Mouse (Mus musculus) spleen, adult 2 months (tissue): ENCODE results near the gene Ssh3. TPM values are rescaled to one million over a fixed set of nuclear protein-coding genes. Genes with fewer than 3 reads are reported as not detected.

Experiments used
- DNase-seq, 2 experiments: peaks; one replicate each; pipeline versions ENCODE4 v3.0.0 to v3.0.0-alpha.2; 2012 to 2021; ENCODE audit warnings: low spot score in 2 of 2, low read depth in 1 of 2
- H3K27ac ChIP-seq: fragments of 200-500 bp; 2 replicates; pipeline ENCODE4 v1.5.1; 2012; ENCODE audit warnings: low read length, inconsistent platforms; ENCODE audit not compliant: insufficient read depth
- H3K27me3 ChIP-seq: fragments of 200-500 bp; 2 replicates; pipeline ENCODE4 v1.6.1; 2012; ENCODE audit warnings: mild to moderate bottlenecking, moderate library complexity, low read length, inconsistent platforms; ENCODE audit not compliant: control insufficient read depth, insufficient read depth
- H3K36me3 ChIP-seq: fragments of 200-500 bp; 2 replicates; pipeline ENCODE4 v1.6.1; 2012; ENCODE audit warnings: mild to moderate bottlenecking, low read length, inconsistent platforms; ENCODE audit not compliant: control insufficient read depth, insufficient read depth
- H3K4me1 ChIP-seq: fragments of 200-500 bp; 2 replicates; pipeline ENCODE4 v1.6.1; 2011; ENCODE audit warnings: inconsistent platforms; ENCODE audit not compliant: control insufficient read depth, insufficient read depth, insufficient read length
- H3K4me3 ChIP-seq: fragments of 200-500 bp; 2 replicates; pipeline ENCODE4 v1.5.1; 2011; ENCODE audit warnings: mild to moderate bottlenecking, inconsistent platforms; ENCODE audit not compliant: insufficient read depth, insufficient read length; ENCODE audit errors: extremely low read depth
- CTCF ChIP-seq: fragments of 200-500 bp; IDR thresholded peaks from 2 replicates; pipeline ENCODE4 v1.5.1; 2011; ENCODE audit warnings: mild to moderate bottlenecking, inconsistent platforms; ENCODE audit not compliant: insufficient read depth, insufficient read length, insufficient replicate concordance; ENCODE audit errors: extremely low read depth
- POLR2A ChIP-seq: fragments of 200-500 bp; IDR thresholded peaks from 2 replicates; pipeline ENCODE4 v1.6.1; 2011; ENCODE audit warnings: low read depth, low read length, inconsistent platforms
- WGBS: fragments of 180-500 bp; shearing (Covaris S2); methylation state at CpG from one replicate; pipeline ENCODE4 v1.1.7; 2018; 5-methylcytosine and 5-hydroxymethylcytosine counted together
- polyA plus RNA-seq: library from polyadenylated mRNA; depleted of rRNA; stranded (reverse); fragments of >200 nt; gene quantifications from 2 replicates; pipeline ENCODE4 v1.2.3, GENCODE M21; 2012

Ssh3 gene
- polyA plus RNA-seq, 1 experiment: 43.3 TPM

DNA sequence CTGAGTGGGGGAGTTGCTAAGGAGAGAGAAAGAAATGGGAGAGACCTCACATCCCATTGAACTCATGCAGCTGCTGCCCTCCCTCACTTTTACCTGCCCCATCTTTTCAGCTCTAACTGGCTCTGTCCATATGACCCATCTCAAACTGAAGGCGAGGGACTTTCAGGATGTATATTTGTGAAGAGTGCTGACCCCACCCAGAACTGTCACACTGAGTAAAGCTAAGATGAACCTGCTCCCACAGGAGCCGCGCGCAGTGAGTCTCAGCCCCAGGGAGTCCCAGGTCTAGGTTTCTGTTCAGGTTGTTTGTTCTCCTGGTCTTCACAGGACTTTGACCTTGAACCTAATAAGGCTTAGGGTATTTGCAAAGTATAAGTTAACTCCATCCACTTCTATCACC is 40.1 kb downstream of the Ssh3 start:
- Histone ChIP-seq H3K27ac (no peak overlapping the region), H3K4me3 (no peak overlapping the region), H3K36me3 (no peaks in the 10 kb centered on the region), H3K4me1 (peaks cover 50% of the 10 kb centered on the region), H3K27me3 (no peaks in the 10 kb centered on the region)
- TF ChIP-seq POLR2A (no peak), CTCF (no peak)
- 81% methylated on average over 4 of the region's 4 CpGs for WGBS
- no peak for DNase-seq

GRCm38 (mm10) chr19:4227894-4228678 is 40.9 kb downstream of the Ssh3 start:
- peak; percentile 63 to 75 for DNase-seq
- Histone ChIP-seq H3K27me3 (no peaks in the 10 kb centered on the region), H3K36me3 (0 out of 2 replicates have a peak, but pooled peaks cover 1% of the 10 kb centered on the region), H3K4me3 (no peak overlapping the region), H3K4me1 (peaks cover 48% of the 10 kb centered on the region), H3K27ac (peak overlapping the region; percentile 36)
- TF ChIP-seq CTCF: peak; percentile 83; the same call in 1 of the 2 replicates
- no peak for TF ChIP-seq POLR2A
- 9% methylated on average over 8 of the region's 8 CpGs for WGBS

DNA sequence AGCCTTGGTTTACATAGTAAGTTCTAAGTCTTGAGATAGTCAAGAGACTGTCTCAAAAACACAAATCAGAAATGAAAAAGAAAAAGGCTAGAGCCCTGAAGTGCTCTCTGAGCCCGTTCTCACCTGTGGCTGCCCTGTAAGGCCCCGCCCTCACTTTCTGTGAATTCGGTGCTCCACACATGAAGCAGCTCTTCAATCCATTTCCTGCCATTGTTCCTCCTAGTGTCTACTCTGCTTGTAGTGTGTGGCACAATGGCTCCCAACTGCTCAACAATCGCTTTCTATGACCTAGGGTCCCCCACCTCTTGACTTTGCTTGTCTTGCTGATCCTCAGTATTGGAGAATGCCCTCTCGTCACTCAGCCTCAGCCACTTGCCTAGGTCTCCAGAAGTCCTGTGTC is 41.5 kb downstream of the Ssh3 start:
- no peak for TF ChIP-seq POLR2A
- no peak for TF ChIP-seq CTCF
- peaks cover 43% of the 10 kb centered on the region for H3K4me1 ChIP-seq
- H3K4me3 ChIP-seq: no peak overlapping the region

GRCm38 (mm10) chr19:4226779-4227178 is 42.2 kb downstream of the Ssh3 start:
- no peak for DNase-seq
- Histone ChIP-seq H3K27me3 (no peaks in the 10 kb centered on the region), H3K36me3 (peaks cover 6% of the 10 kb centered on the region), H3K27ac (peak overlapping the region; percentile 0; the same call in 1 of the 2 replicates), H3K4me1 (peaks cover 47% of the 10 kb centered on the region), H3K4me3 (no peak overlapping the region)
- WGBS: 28% methylated on average over 7 of the region's 7 CpGs
- TF ChIP-seq CTCF (no peak), POLR2A (no peak)

More for the DNA sequence above, 41.5 kb downstream of the Ssh3 start:
- 24% methylated on average over 5 of the region's 5 CpGs for WGBS
- peak overlapping the region; percentile 36; the same call in 1 of the 2 replicates for H3K27ac ChIP-seq
- no peak for DNase-seq
- peaks cover 4% of the 10 kb centered on the region for H3K36me3 ChIP-seq
- no peaks in the 10 kb centered on the region for H3K27me3 ChIP-seq

DNA sequence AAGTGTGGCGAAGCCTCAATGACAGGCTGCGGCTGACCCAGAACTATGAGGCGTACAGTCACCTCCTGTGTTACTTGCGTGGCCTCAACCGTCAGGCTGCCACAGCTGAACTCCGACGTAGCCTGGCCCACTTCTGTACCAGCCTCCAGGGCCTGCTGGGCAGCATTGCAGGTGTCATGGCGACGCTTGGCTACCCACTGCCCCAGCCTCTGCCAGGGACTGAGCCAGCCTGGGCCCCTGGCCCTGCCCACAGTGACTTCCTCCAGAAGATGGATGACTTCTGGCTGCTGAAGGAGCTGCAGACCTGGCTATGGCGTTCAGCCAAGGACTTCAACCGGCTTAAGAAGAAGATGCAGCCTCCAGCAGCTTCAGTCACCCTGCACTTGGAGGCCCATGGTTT is 46.8 kb downstream of the Ssh3 start:
- H3K4me3 ChIP-seq: no peak overlapping the region
- peak overlapping the region; percentile 84 for H3K27ac ChIP-seq
- H3K27me3 ChIP-seq: no peaks in the 10 kb centered on the region
- peak in 1 of 2 experiments; percentile 34 for DNase-seq
- no peak for TF ChIP-seq POLR2A
- TF ChIP-seq CTCF: no peak
- H3K36me3 ChIP-seq: peaks cover 6% of the 10 kb centered on the region
- H3K4me1 ChIP-seq: peaks cover 53% of the 10 kb centered on the region
- WGBS: 18% methylated on average over 11 of the region's 11 CpGs

DNA sequence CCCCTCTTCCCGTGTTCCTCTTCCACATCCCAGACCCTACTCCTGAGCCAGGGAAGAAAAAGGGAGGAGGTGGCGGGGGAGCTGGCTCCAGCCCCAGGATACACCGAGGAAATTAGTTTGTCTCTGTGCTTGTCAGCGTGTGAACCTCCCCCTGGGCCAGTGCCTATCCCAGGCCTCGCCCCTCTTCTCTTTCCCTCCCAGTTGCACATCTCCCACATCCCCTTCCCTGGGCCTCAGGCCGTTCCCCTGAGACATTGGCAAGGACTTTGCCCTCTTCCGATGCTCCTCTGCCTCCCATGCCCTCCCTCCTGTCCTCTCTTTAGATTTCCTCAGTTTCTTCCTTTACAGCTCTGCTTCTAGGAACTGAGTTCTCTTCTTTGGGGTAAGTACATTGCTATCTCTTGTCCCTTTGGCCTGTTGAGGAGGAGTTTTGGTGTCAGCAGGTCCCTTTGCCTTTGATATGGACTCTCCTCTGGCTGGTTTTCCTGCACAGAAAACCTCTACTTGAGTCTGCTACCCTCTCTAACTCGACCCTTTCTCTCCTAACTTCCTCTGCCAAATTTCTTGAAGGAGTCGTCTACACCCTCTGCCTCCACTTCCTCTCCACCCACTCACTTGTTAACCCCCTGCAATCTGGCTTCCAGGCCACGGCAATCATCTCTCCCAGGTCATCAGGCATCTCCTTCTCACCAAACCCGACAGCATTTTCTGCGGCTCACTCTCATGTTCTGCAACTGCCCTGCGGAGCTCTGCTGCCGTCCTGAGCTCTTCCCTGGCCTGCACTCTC is 47.8 kb downstream of the Ssh3 start:
- H3K36me3 ChIP-seq: peaks cover 8% of the 10 kb centered on the region
- H3K4me1 ChIP-seq: peaks cover 58% of the 10 kb centered on the region
- H3K27me3 ChIP-seq: no peaks in the 10 kb centered on the region
- H3K27ac ChIP-seq: peak overlapping the region; percentile 84
- no peak for DNase-seq
- no peak overlapping the region; the same call in 1 of the 2 replicates for H3K4me3 ChIP-seq
- TF ChIP-seq POLR2A (no peak; the same call in 1 of the 2 replicates), CTCF (no peak)
- 13% methylated on average over 14 of the region's 14 CpGs for WGBS
